Mouse (Mus musculus) forebrain, embryonic 11.5 days (tissue): Measurements from ENCODE around the gene Prss41. TPM values are rescaled to one million over a fixed set of nuclear protein-coding genes. Genes with fewer than 3 reads are reported as not detected.

Source experiments
- ATAC-seq: fragments of 200-750 bp; cut with Nextera tagmentation; replicated peaks from 2 replicates; pipeline ENCODE4 v1.8.0; 2017; ENCODE audit warnings: moderate TSS enrichment; ENCODE audit not compliant: low FRiP score
- DNase-seq: peaks from one replicate; pipeline ENCODE4 v3.0.0-alpha.2; 2017; ENCODE audit warnings: low spot score
- H3K27ac ChIP-seq: fragments of 300-500 bp; sonication (generic); 2 replicates; pipeline ENCODE4 v1.5.1; 2014; ENCODE audit warnings: low read depth, low read length
- H3K27me3 ChIP-seq: fragments of 300-500 bp; sonication (generic); 2 replicates; pipeline ENCODE4 v1.6.1; 2014; ENCODE audit warnings: mild to moderate bottlenecking, low read length, mixed read lengths; ENCODE audit not compliant: control insufficient read depth, insufficient read depth
- H3K36me3 ChIP-seq: fragments of 300-500 bp; sonication (generic); 2 replicates; pipeline ENCODE4 v1.6.1; 2014; ENCODE audit warnings: mild to moderate bottlenecking, low read length, moderate library complexity, mixed read lengths; ENCODE audit not compliant: control insufficient read depth, insufficient read depth
- H3K4me1 ChIP-seq: fragments of 300-500 bp; sonication (generic); replicated peaks from 2 replicates; pipeline ENCODE4 v1.6.1; 2014; ENCODE audit warnings: low read length, mixed read lengths; ENCODE audit not compliant: control insufficient read depth, insufficient read depth
- H3K4me2 ChIP-seq: fragments of 300-500 bp; sonication (generic); 2 replicates; pipeline ENCODE4 v1.6.1; 2014; ENCODE audit warnings: low read depth, mild to moderate bottlenecking, low read length, moderate library complexity, mixed read lengths; ENCODE audit not compliant: severe bottlenecking
- H3K4me3 ChIP-seq: fragments of 300-500 bp; sonication (generic); 2 replicates; pipeline ENCODE4 v1.5.1; 2014; ENCODE audit warnings: low read depth, low read length
- H3K9ac ChIP-seq: fragments of 300-500 bp; sonication (generic); 2 replicates; pipeline ENCODE4 v1.6.1; 2014; ENCODE audit warnings: low read length
- H3K9me3 ChIP-seq: fragments of 300-500 bp; sonication (generic); 2 replicates; pipeline ENCODE4 v1.6.1; 2016; ENCODE audit warnings: low read length, mixed read lengths; ENCODE audit not compliant: control insufficient read depth
- WGBS: fragments of 180-500 bp; shearing (Covaris S2); extraction: QIAGEN DNeasy Blood & Tissue Kit; methylation state at CpG from one replicate; pipeline ENCODE4 v1.1.7; 2014; 5-methylcytosine and 5-hydroxymethylcytosine counted together
- polyA plus RNA-seq: library from polyadenylated mRNA; unstranded; fragments of >200 nt; fragmentation: Nextera tagmentation; extraction: Ambion mirVana; gene quantifications from 2 replicates; pipeline ENCODE4 v1.2.1, GENCODE M21; 2014

Gene Prss41
- polyA plus RNA-seq, 1 experiment from 2014 or later = 2.1 TPM

DNA sequence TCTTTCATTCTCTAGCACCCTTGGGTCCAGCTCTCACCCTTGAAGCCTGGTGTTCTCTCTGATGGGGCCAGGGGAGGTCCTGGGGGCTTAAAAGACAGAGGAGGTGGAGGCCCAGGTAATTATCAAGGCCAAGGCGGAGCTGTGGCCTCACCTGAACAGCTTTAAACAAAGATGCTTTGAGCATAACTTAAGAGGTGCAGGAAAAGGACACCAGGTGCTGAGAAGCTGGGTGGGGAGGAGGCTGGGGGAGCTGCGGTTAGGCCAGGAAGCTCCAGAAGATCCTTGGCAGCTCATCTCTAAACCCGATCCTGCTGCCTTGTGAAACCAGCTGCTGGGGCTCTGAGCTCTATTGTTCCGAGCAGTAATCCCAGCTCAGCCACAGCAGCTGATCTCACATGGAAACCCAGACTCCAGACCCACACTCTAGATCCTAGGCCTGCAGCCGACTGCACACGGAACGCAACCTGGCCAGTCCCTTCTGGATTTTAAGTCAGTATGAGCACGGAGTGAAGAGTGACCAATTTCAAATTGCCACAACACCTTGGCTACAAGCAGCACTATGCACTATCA, 7.9 kb downstream of the Prss41 start, which contains the start of gene Prss33:
TSS of gene Prss33 (minus strand) at position 51 of the 570 bp plus-strand sequence.
- DNase-seq (no peak), ATAC-seq (no peak)
- no peak within 1 kb of the TSS for H3K4me2 ChIP-seq
- H3K27ac ChIP-seq = no peak within 1 kb of the TSS
- no peaks in the 10 kb centered on the region for H3K9me3 ChIP-seq
- 49% methylated on average over 8 of the region's 8 CpGs for WGBS
- H3K36me3 ChIP-seq = no peaks in the 10 kb centered on the region
- H3K4me3 ChIP-seq = no peak within 1 kb of the TSS
- H3K9ac ChIP-seq = no peak within 1 kb of the TSS
- no peaks in the 10 kb centered on the region; the same call in 1 of the 2 replicates for H3K27me3 ChIP-seq
- H3K4me1 ChIP-seq = no peaks in the 10 kb centered on the region

DNA sequence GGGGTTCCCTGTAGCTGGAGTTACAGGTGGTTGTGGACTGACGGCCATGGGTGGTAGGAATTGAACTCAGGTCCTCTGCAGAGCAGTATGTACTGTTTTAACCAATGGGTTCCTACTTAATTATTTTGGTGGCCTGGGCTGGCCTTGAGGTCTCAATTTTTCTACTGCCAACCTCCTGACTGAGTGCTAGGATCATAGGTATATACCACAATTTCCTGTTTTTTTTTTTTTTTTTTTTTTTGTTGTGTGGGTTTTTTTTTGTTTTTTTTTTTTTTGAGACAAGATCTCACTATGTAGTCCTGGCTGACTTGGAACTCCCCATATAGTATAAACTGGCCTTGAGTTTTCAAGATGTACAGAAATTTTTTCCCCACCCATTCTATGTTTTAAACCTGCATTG, 12.8 kb downstream of the Prss41 start:
- Histone ChIP-seq H3K27ac (no peak overlapping the region), H3K9ac (no peak overlapping the region), H3K4me2 (no peak overlapping the region), H3K9me3 (no peaks in the 10 kb centered on the region), H3K4me1 (peaks cover 8% of the 10 kb centered on the region; the same call in 1 of the 2 replicates), H3K27me3 (no peaks in the 10 kb centered on the region; the same call in 1 of the 2 replicates), H3K36me3 (peaks cover 3% of the 10 kb centered on the region; the same call in 1 of the 2 replicates), H3K4me3 (no peak overlapping the region)
- no peak for ATAC-seq
- DNase-seq = no peak
- 93% methylated on average over 1 of the region's 1 CpGs for WGBS

DNA sequence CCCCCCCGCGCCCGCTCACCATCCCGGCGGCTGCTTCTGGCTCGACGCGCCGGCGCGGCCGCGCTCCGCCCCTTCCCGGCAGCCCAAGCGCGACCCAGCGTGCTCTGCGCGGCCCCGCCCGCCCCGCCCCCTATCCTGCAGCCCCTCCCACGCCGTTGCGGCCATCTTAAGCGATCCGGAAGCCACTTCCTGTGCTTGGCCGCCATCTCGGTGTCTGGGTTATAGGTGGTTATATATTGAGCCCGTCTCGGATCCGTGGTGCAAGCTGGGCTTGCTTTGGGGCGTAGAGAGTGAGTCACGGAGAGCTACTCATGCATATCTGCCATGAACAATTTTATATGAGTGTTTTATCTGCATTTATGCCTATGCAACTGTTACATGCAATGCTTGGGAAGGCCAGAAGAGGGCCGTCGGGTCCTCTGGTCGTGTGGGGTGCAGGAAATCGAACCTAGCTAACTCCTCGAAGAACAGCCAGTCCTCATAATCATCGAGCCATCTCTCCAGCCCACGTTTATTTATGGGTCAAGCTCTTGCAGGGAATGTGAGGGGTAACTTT, 14.8 kb downstream of the Prss41 start, which contains the start of gene Elob:
TSS of gene Elob (minus strand) at position 73 of the 556 bp plus-strand sequence.
- H3K4me2 ChIP-seq = peak within 1 kb of the TSS; percentile 65
- 1% methylated on average over 40 of the region's 42 CpGs for WGBS
- peak within 1 kb of the TSS; percentile 85 for H3K27ac ChIP-seq
- H3K9me3 ChIP-seq = no peaks in the 10 kb centered on the region
- H3K9ac ChIP-seq = peak within 1 kb of the TSS; percentile 67
- peaks cover 20% of the 10 kb centered on the region; the same call in 1 of the 2 replicates for H3K36me3 ChIP-seq
- peaks cover 8% of the 10 kb centered on the region; the same call in 1 of the 2 replicates for H3K4me1 ChIP-seq
- ATAC-seq (peak; percentile 93), DNase-seq (peak; percentile 95)
- peak within 1 kb of the TSS; percentile 45 for H3K4me3 ChIP-seq
- no peaks in the 10 kb centered on the region; the same call in 1 of the 2 replicates for H3K27me3 ChIP-seq

DNA sequence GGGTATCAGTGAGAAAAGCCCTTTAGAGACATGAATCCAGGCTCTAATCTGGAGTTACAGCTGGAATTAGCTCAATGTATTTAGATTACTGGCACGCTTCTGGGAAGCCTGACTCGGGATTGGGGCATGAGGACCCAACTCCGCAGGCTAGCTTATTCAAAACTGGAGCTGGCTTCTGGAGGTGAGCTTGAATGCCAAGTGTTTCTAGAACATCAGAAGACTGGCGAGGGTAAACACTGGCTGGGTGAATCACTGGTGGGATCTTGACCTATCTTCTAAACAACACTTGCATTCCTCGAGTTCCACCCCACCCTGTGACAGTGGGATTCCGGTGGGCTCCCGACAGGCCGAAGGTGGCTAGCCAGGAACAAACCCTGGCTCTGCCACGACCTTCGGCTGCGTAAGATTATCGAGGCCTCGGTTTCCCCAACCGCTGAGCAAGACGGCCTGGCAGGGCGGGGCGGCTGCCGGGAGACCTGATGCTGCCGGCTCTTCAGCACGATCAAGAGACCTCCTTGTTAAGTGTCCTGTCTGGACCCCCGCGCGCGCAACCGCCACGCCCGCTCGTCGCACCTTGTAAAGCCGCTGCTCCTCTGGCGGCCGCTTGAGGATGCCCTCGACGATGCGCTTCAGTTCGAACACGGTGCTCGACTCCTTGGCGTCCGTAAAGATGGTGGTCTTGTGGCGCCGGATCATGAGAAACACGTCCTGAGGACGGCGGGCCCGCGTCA, 15.5 kb downstream of the Prss41 start:
- Histone ChIP-seq H3K36me3 (peaks cover 25% of the 10 kb centered on the region; the same call in 1 of the 2 replicates), H3K9ac (peak overlapping the region; percentile 67), H3K4me2 (peak overlapping the region; percentile 65), H3K27me3 (no peaks in the 10 kb centered on the region; the same call in 1 of the 2 replicates), H3K4me3 (peak overlapping the region; percentile 45), H3K4me1 (peaks cover 8% of the 10 kb centered on the region; the same call in 1 of the 2 replicates), H3K27ac (peak overlapping the region; percentile 8), H3K9me3 (no peaks in the 10 kb centered on the region)
- DNase-seq (peak; percentile 84), ATAC-seq (peak; percentile 81)
- under 1% methylated on average over 47 of the region's 47 CpGs for WGBS

DNA sequence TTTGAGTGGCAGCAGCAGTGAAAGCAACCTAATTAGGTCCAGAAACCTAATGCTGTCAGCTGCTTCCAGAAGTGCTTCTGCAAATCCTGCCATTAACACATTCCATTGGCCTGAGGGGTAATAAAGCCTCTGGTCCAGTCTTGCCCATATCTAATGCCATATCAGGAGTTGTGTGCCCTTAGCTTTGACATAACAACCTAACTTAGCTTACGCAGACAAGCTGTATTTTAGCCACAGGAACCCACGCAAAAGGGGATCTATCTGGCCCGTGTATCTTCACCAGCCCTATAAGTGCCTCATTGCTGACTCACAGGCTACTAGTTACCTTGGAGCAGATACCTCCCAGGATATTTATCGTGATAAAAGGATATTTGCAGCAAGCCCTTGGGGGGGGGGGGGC, 18.4 kb downstream of the Prss41 start:
- WGBS = 89% methylated on average over 4 of the region's 4 CpGs

DNA sequence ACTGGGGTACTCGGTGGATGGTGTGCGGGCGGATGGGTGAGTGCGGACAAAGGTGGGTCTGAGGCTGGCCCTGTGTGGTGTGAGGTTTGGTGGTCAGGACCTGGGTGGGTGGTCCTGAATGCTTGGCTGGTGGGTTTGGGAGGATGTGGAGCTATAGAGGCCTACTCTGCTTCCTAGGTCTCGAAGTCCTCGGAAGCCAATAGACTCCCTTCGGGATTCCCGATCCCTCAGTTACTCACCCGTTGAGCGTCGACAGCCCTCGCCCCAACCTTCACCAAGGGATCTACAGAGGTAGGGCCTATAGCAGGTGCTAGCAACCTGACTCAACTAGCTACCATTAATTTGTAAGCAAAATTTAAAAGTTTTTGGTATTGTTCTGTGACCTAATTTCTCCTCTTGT, 20.4 kb downstream of the Prss41 start:
- ATAC-seq (peak; percentile 31; the same call in 1 of the 2 replicates), DNase-seq (no peak)
- H3K27me3 ChIP-seq = no peaks in the 10 kb centered on the region
- no peak overlapping the region for H3K4me3 ChIP-seq
- peaks cover 8% of the 10 kb centered on the region; the same call in 1 of the 2 replicates for H3K9me3 ChIP-seq
- no peak overlapping the region for H3K27ac ChIP-seq
- H3K4me2 ChIP-seq = no peak overlapping the region
- H3K4me1 ChIP-seq = peaks cover 8% of the 10 kb centered on the region; the same call in 1 of the 2 replicates
- WGBS = 95% methylated on average over 12 of the region's 12 CpGs
- no peak overlapping the region for H3K9ac ChIP-seq
- H3K36me3 ChIP-seq = peaks cover 64% of the 10 kb centered on the region

More for the DNA sequence above, 18.4 kb downstream of the Prss41 start:
- H3K27ac ChIP-seq = no peak overlapping the region
- H3K4me2 ChIP-seq = no peak overlapping the region
- peaks cover 45% of the 10 kb centered on the region for H3K36me3 ChIP-seq
- no peaks in the 10 kb centered on the region for H3K9me3 ChIP-seq
- H3K9ac ChIP-seq = no peak overlapping the region
- H3K4me3 ChIP-seq = no peak overlapping the region
- H3K4me1 ChIP-seq = peaks cover 8% of the 10 kb centered on the region; the same call in 1 of the 2 replicates
- H3K27me3 ChIP-seq = no peaks in the 10 kb centered on the region
- DNase-seq (no peak), ATAC-seq (no peak)

DNA sequence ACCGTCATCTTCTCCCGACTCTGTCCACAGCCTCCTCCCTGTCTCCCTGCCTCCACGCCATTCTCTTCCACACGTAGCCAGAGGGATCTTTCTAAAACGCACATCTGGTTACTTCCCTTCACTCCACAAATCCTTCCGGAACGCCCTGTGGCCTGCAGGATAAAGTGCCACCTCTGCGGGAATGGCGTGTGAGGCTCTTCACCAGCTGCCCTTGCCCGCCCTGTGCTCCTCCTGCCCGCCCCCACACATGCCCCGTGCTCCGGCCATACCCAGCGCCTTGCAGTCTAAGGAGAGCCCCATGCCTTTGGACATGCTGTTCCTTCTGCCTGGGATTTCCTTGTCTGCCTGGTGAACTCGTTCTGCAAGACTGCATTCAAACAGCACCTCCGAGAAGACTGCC, 21.0 kb downstream of the Prss41 start:
- peaks cover 70% of the 10 kb centered on the region for H3K36me3 ChIP-seq
- peaks cover 8% of the 10 kb centered on the region; the same call in 1 of the 2 replicates for H3K4me1 ChIP-seq
- ATAC-seq = no peak
- no peaks in the 10 kb centered on the region for H3K27me3 ChIP-seq
- H3K9me3 ChIP-seq = peaks cover 14% of the 10 kb centered on the region; the same call in 1 of the 2 replicates
- H3K4me3 ChIP-seq = no peak overlapping the region
- H3K4me2 ChIP-seq = no peak overlapping the region
- H3K9ac ChIP-seq = no peak overlapping the region
- DNase-seq = no peak
- H3K27ac ChIP-seq = no peak overlapping the region
- WGBS = 90% methylated on average over 16 of the region's 16 CpGs

DNA sequence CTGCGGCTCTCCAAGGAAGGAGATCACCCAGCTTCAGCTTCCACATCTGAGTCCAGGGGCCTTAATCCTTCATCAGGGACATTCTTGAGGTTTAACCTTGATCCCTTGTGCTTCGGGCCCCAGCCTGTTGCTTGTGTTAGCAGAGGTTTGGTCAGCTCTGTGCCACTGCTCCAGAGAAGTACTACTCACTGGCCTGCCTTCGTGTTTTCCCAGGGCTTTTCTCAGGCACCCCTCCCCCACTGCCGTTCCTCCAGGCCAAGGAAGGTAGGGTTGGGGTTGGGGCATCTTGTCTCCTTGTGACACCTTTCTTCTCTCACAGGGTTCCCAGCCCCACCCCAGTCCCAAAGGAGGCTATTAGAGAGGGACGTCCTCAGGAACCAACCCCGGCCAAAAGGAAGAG, 21.9 kb downstream of the Prss41 start:
- Histone ChIP-seq H3K9me3 (peaks cover 17% of the 10 kb centered on the region; the same call in 1 of the 2 replicates), H3K4me1 (0 out of 2 replicates have a peak, but pooled peaks cover under 1% of the 10 kb centered on the region), H3K27me3 (no peaks in the 10 kb centered on the region), H3K4me2 (no peak overlapping the region), H3K9ac (no peak overlapping the region), H3K36me3 (peaks cover 80% of the 10 kb centered on the region), H3K4me3 (no peak overlapping the region), H3K27ac (no peak overlapping the region)
- DNase-seq = no peak
- WGBS = 86% methylated on average over 6 of the region's 6 CpGs
- ATAC-seq = no peak
